ENCODE assay signal across 10 mouse cellular contexts in genomic region chrX:164221989-164222388, GRCm38 (mm10). TPM values are rescaled to one million over a fixed set of nuclear protein-coding genes. Genes with fewer than 3 reads are reported as not detected.
DNase-seq lines count a peak whose midpoint lies in the region; ATAC-seq and TF ChIP-seq lines count a peak whose summit lies in the region.
"Had no signal": no experiment of that assay in that cellular context is flagged by ENCODE, and none has a peak within 500 bp of the region (broad histone marks: within the 10 kb centered on the region; RNA-seq: fewer than 3 reads in every experiment).

No protein-coding gene starts in this region.

- ATAC-seq in kidney, embryonic 14.5 days (ENCODE audit: low FRiP score, low TSS enrichment), result no peak
- ATAC-seq in hematopoietic stem cell, adult 5-6 weeks (replicated peaks in 1 of 2; ENCODE audit: insufficient read depth in 1 of 2, low FRiP score in 2 of 2, low TSS enrichment in 1 of 2, low read depth in 1 of 2, poor library complexity in 2 of 2, severe bottlenecking in 2 of 2), result peak; percentile 76 to 78; a peak in 3 of 4 replicates
- no peak for ATAC-seq in intestine, embryonic 16.5 days

- no peak; the same call in none of the 2 replicates for TF ChIP-seq RAD21 in MEL (IDR thresholded peaks at IDR 0.05; ENCODE audit: low read depth, low read length)

- H3K4me1 ChIP-seq in kidney, adult 2 months (ENCODE audit: control insufficient read depth, insufficient read depth, low read length), result no peaks in the 10 kb centered on the region
- H3K4me1 ChIP-seq in kidney, embryonic 14.5 days (ENCODE audit: control insufficient read depth, insufficient read depth, low read length), result no peaks in the 10 kb centered on the region
- no peaks in the 10 kb centered on the region for H3K4me1 ChIP-seq in MEL (ENCODE audit: control insufficient read depth in 1 of 2, insufficient read depth in 2 of 2, low read length in 2 of 2)
- no peaks in the 10 kb centered on the region for H3K4me1 ChIP-seq in embryonic facial prominence, embryonic 10.5 days
- no peaks in the 10 kb centered on the region for H3K4me1 ChIP-seq in intestine, embryonic 16.5 days (ENCODE audit: control insufficient read depth, insufficient read depth, low read length)
- H3K4me1 ChIP-seq: limb, embryonic 13.5 days; neural tube, embryonic 12.5 days had no signal

- peak; percentile 39 for TF ChIP-seq CTCF in kidney, adult 2 months (conservative IDR thresholded peaks at IDR 0.05; ENCODE audit: insufficient read depth, insufficient read length, low read depth, low read length)
- TF ChIP-seq CTCF in MEL (IDR thresholded peaks at IDR 0.05 in 2 of 3, conservative IDR thresholded peaks at IDR 0.05 in 1 of 3; ENCODE audit: control insufficient read depth in 1 of 3, insufficient read depth in 1 of 3, low read depth in 2 of 3, low read length in 3 of 3, poor library complexity in 1 of 3, severe bottlenecking in 1 of 3), result peak; percentile 63 to 84 (median 65)

- no peaks in the 10 kb centered on the region for H3K36me3 ChIP-seq in kidney, adult 2 months (ENCODE audit: control insufficient read depth, insufficient read depth, low read length)
- H3K36me3 ChIP-seq in kidney, embryonic 14.5 days (ENCODE audit: control insufficient read depth, insufficient read depth, low read length), result no peaks in the 10 kb centered on the region
- H3K36me3 ChIP-seq in MEL (ENCODE audit: control insufficient read depth in 1 of 2, insufficient read depth in 2 of 2, low read length in 2 of 2), result no peaks in the 10 kb centered on the region
- H3K36me3 ChIP-seq in splenic B cell, adult 2 months (ENCODE audit: control insufficient read depth, insufficient read depth, low read length, poor library complexity, severe bottlenecking), result no peaks in the 10 kb centered on the region
- H3K36me3 ChIP-seq in embryonic facial prominence, embryonic 10.5 days (replicated peaks), result no peaks in the 10 kb centered on the region
- H3K36me3 ChIP-seq in intestine, embryonic 16.5 days (ENCODE audit: control insufficient read depth, insufficient read depth, low read length), result no peaks in the 10 kb centered on the region
- H3K36me3 ChIP-seq: limb, embryonic 13.5 days; neural tube, embryonic 12.5 days had no signal

- no peaks in the 10 kb centered on the region for H3K9me3 ChIP-seq in kidney, embryonic 14.5 days (ENCODE audit: control insufficient read depth, low read length)
- H3K9me3 ChIP-seq in MEL (replicated peaks; ENCODE audit: insufficient read depth, low read length), result no peaks in the 10 kb centered on the region
- H3K9me3 ChIP-seq in embryonic facial prominence, embryonic 10.5 days, result no peaks in the 10 kb centered on the region
- H3K9me3 ChIP-seq in intestine, embryonic 16.5 days (ENCODE audit: control insufficient read depth, low read length), result no peaks in the 10 kb centered on the region
- H3K9me3 ChIP-seq: limb, embryonic 13.5 days; neural tube, embryonic 12.5 days had no signal

- no peak for TF ChIP-seq POLR2A in kidney, adult 2 months (IDR thresholded peaks at IDR 0.05; ENCODE audit: low read depth, low read length)
- no peak for TF ChIP-seq POLR2A in MEL (IDR thresholded peaks at IDR 0.05; ENCODE audit: control insufficient read depth in 1 of 2, insufficient read depth in 1 of 2, low read depth in 1 of 2, low read length in 2 of 2, poor library complexity in 1 of 2)

- H3K9ac ChIP-seq in kidney, embryonic 14.5 days (ENCODE audit: low read depth, low read length), result no peak overlapping the region
- H3K9ac ChIP-seq in MEL (ENCODE audit: control insufficient read depth, low read depth, low read length, poor library complexity, severe bottlenecking), result no peak overlapping the region
- H3K9ac ChIP-seq in intestine, embryonic 16.5 days (ENCODE audit: low read depth, low read length), result no peak overlapping the region
- H3K9ac ChIP-seq: limb, embryonic 13.5 days; neural tube, embryonic 12.5 days had no signal

- H3K4me2 ChIP-seq in kidney, embryonic 14.5 days (replicated peaks; ENCODE audit: low read depth, low read length), result no peak overlapping the region
- H3K4me2 ChIP-seq in intestine, embryonic 16.5 days (ENCODE audit: low read depth, low read length), result no peak overlapping the region
- H3K4me2 ChIP-seq: limb, embryonic 13.5 days; neural tube, embryonic 12.5 days had no signal

- no peak overlapping the region for H3K27ac ChIP-seq in kidney, adult 2 months (ENCODE audit: insufficient read depth, low read depth, low read length)
- no peak overlapping the region for H3K27ac ChIP-seq in kidney, embryonic 14.5 days (ENCODE audit: low read depth, low read length)
- no peak overlapping the region for H3K27ac ChIP-seq in MEL (ENCODE audit: control insufficient read depth, low read depth, low read length)
- no peak overlapping the region for H3K27ac ChIP-seq in embryonic facial prominence, embryonic 10.5 days (replicated peaks)
- H3K27ac ChIP-seq in intestine, embryonic 16.5 days (ENCODE audit: low read length), result no peak overlapping the region
- H3K27ac ChIP-seq: limb, embryonic 13.5 days; neural tube, embryonic 12.5 days had no signal

- no peak overlapping the region for H3K4me3 ChIP-seq in kidney, adult 2 months (ENCODE audit: insufficient read depth, low read depth, low read length)
- no peak overlapping the region for H3K4me3 ChIP-seq in kidney, embryonic 14.5 days (ENCODE audit: low read length)
- no peak overlapping the region for H3K4me3 ChIP-seq in MEL (ENCODE audit: control insufficient read depth in 1 of 2, insufficient read depth in 1 of 2, low read depth in 2 of 2, low read length in 2 of 2)
- no peak overlapping the region for H3K4me3 ChIP-seq in embryonic facial prominence, embryonic 10.5 days
- H3K4me3 ChIP-seq in intestine, embryonic 16.5 days (ENCODE audit: low read length), result no peak overlapping the region
- H3K4me3 ChIP-seq: limb, embryonic 13.5 days; neural tube, embryonic 12.5 days had no signal

- WGBS in kidney, adult 2 months, result 93% methylated on average over 2 of the region's 2 CpGs
- WGBS in kidney, embryonic 14.5 days, result 79% methylated on average over 2 of the region's 2 CpGs
- 67% methylated on average over 2 of the region's 2 CpGs for WGBS in embryonic facial prominence, embryonic 10.5 days
- WGBS in intestine, embryonic 16.5 days, result 69% methylated on average over 2 of the region's 2 CpGs

- no peaks in the 10 kb centered on the region for H3K79me2 ChIP-seq in MEL (ENCODE audit: control insufficient read depth, insufficient read depth, low read length, poor library complexity)

- H3K27me3 ChIP-seq in kidney, adult 2 months (replicated peaks; ENCODE audit: control insufficient read depth, insufficient read depth, low read length), result no peaks in the 10 kb centered on the region
- no peaks in the 10 kb centered on the region for H3K27me3 ChIP-seq in kidney, embryonic 14.5 days (ENCODE audit: control insufficient read depth, insufficient read depth, low read length)
- peaks cover 2% of the 10 kb centered on the region in 2 experiments; a peak in 3 of 4 replicates for H3K27me3 ChIP-seq in MEL (ENCODE audit: control insufficient read depth in 1 of 2, insufficient read depth in 2 of 2, low read length in 2 of 2)
- no peaks in the 10 kb centered on the region for H3K27me3 ChIP-seq in splenic B cell, adult 2 months (ENCODE audit: control insufficient read depth, insufficient read depth, low read length, poor library complexity, severe bottlenecking)
- H3K27me3 ChIP-seq in embryonic facial prominence, embryonic 10.5 days (replicated peaks; ENCODE audit: low read depth, poor library complexity, severe bottlenecking), result peaks cover 69% of the 10 kb centered on the region
- no peaks in the 10 kb centered on the region for H3K27me3 ChIP-seq in intestine, embryonic 16.5 days (replicated peaks; ENCODE audit: control insufficient read depth, insufficient read depth, low read length)
- H3K27me3 ChIP-seq: neural tube, embryonic 12.5 days had no signal

- no peak for DNase-seq in kidney, adult 2 months
- DNase-seq in MEL (ENCODE audit: low read depth, low spot score), result peak; percentile 59
- peak; percentile 57 for DNase-seq in splenic B cell, adult 2 months (ENCODE audit: low read depth, low spot score)
- DNase-seq in embryonic facial prominence, embryonic 10.5 days (ENCODE audit: low spot score), result no peak
- no peak for DNase-seq in layer of hippocampus, adult 18-20 months (ENCODE audit: low spot score in 2 of 2)

- no peak for TF ChIP-seq EP300 in MEL (IDR thresholded peaks at IDR 0.05; ENCODE audit: low read depth in 1 of 2, low read length in 2 of 2)

TF ChIP-seq in MEL, 35 proteins besides CTCF, POLR2A, EP300 and RAD21:
- TF ChIP-seq POLR2AphosphoS2 (IDR thresholded peaks at IDR 0.05; ENCODE audit: low read length), result no peak
- no peak for TF ChIP-seq UBTF (IDR thresholded peaks at IDR 0.05; ENCODE audit: borderline replicate concordance, insufficient read depth, low read depth, low read length)
- no peak for TF ChIP-seq KAT2A (conservative IDR thresholded peaks at IDR 0.05; ENCODE audit: low read depth, low read length)
- TF ChIP-seq SMC3 (IDR thresholded peaks at IDR 0.05; ENCODE audit: low read depth, low read length), result peak; percentile 15; the same call in 1 of the 2 replicates
- TF ChIP-seq ETS1 (IDR thresholded peaks at IDR 0.05; ENCODE audit: low read depth, low read length), result no peak
- no peak for TF ChIP-seq NRF1 (IDR thresholded peaks at IDR 0.05; ENCODE audit: insufficient read depth, low read depth, low read length, poor library complexity, severe bottlenecking)

RNA-seq across cellular contexts. Expression of gene Bmx, which starts 36.0 kb away (rescaled TPM):
- polyA plus RNA-seq in kidney, adult 2 months (2012; rRNA removed), result 0.34 and 0.50 TPM in 2 replicates
- polyA plus RNA-seq in kidney, embryonic 14.5 days (2014; fragmentation: Nextera tagmentation; extraction: Ambion mirVana), result 0.57 and 0.62 TPM in 2 replicates
- total RNA-seq in MEL (2012; rRNA removed), result not detected in 2 replicates
- polyA plus RNA-seq in MEL (2012; ENCODE audit: insufficient read depth in 1 of 2, insufficient read length in 2 of 2, low read depth in 1 of 2, low replicate concordance in 2 of 2, missing spikeins in 1 of 2), result not detected
- 1.9 and 5.7 TPM in 2 replicates for total RNA-seq in hematopoietic stem cell, adult 5-6 weeks (2017)
- polyA plus RNA-seq in embryonic facial prominence, embryonic 10.5 days (2016; fragmentation: Nextera tagmentation; extraction: Ambion mirVana), result 0.08 and 0.20 TPM in 2 replicates
- under 1 TPM; 0.56 to 0.67 TPM for total RNA-seq in layer of hippocampus, adult 18-20 months (2021)
- polyA plus RNA-seq in intestine, embryonic 16.5 days (2015; fragmentation: Nextera tagmentation; extraction: Ambion mirVana), result 0.83 and 0.87 TPM in 2 replicates

RNA-seq across cellular contexts. Expression of gene Pir, which starts 47.2 kb away (rescaled TPM):
- polyA plus RNA-seq in kidney, adult 2 months (2012; rRNA removed), result 1.1 and 1.7 TPM in 2 replicates
- polyA plus RNA-seq in kidney, embryonic 14.5 days (2014; fragmentation: Nextera tagmentation; extraction: Ambion mirVana), result 10.8 and 11.3 TPM in 2 replicates
- 2.9 and 5.3 TPM in 2 replicates for total RNA-seq in MEL (2012; rRNA removed)
- 100 to 1,000 TPM in 1 of 2 experiments, 10 to 100 TPM in 1; 11.4 to 230 TPM for polyA plus RNA-seq in MEL (2012; ENCODE audit: insufficient read depth in 1 of 2, insufficient read length in 2 of 2, low read depth in 1 of 2, low replicate concordance in 2 of 2, missing spikeins in 1 of 2)
- 0.69 TPM in 2 replicates for total RNA-seq in hematopoietic stem cell, adult 5-6 weeks (2017)
- 8.0 and 10.0 TPM in 2 replicates for polyA plus RNA-seq in embryonic facial prominence, embryonic 10.5 days (2016; fragmentation: Nextera tagmentation; extraction: Ambion mirVana)
- 1 to 10 TPM; 6.6 to 7.8 TPM for total RNA-seq in layer of hippocampus, adult 18-20 months (2021)
- 3.0 and 4.7 TPM in 2 replicates for polyA plus RNA-seq in intestine, embryonic 16.5 days (2015; fragmentation: Nextera tagmentation; extraction: Ambion mirVana)

Comparison
In these comparisons a context has a peak if more than half of its experiments do, and no peak if none do; other contexts are left out.
1. DNase-seq: peak in MEL (single experiment) and splenic B cell, adult 2 months (single experiment); none in kidney, adult 2 months (single experiment), embryonic facial prominence, embryonic 10.5 days (single experiment) and layer of hippocampus, adult 18-20 months (0 of 2).
2. ATAC-seq: peak in hematopoietic stem cell, adult 5-6 weeks (2 of 2); none in kidney, embryonic 14.5 days (single experiment) and intestine, embryonic 16.5 days (single experiment).